Mouse (Mus musculus): Measurements from ENCODE around the gene Kif12.

GRCm38 (mm10) chr4:63151127-63151526, 20.8 kb downstream of the Kif12 start:
- no peak for TF ChIP-seq CTCF (IDR thresholded peaks at IDR 0.05; ENCODE audit: control insufficient read depth, insufficient read depth, low read length)
- TF ChIP-seq POLR2A (IDR thresholded peaks at IDR 0.05; ENCODE audit: borderline replicate concordance, control insufficient read depth, low read depth, low read length): no peak
